Mouse (Mus musculus) layer of hippocampus, adult 9-10 months (tissue): ENCODE results near the gene Sprr1a.
"Not testable (repeated sequence)": the region's sequence is repeated elsewhere in the genome, so short reads cannot be mapped to it uniquely, and the experiment has no call there.

Experiments used
- DNase-seq: peaks from one replicate; pipeline ENCODE4 v3.0.0; 2022; ENCODE audit warnings: low spot score

The Sprr1a gene

GRCm38 (mm10) chr3:92485863-92486262 lies at the start of gene Sprr1a:
TSS of gene Sprr1a (minus strand) at chr3:92485895.
- DNase-seq: no peak

- DNase-seq: no peak
Observed at GRCm38 (mm10) chr3:92534411-92534810, 48.7 kb upstream of the Sprr1a start, which contains the start of gene 2310046K23Rik. TSS of gene 2310046K23Rik (minus strand) at chr3:92534511.

GRCm38 (mm10) chr3:92512325-92512724 lies 26.6 kb upstream of the Sprr1a start:
- no peak for DNase-seq

- DNase-seq: no peak
Observed at GRCm38 (mm10) chr3:92510786-92511185, 25.1 kb upstream of the Sprr1a start.

GRCm38 (mm10) chr3:92508185-92508584 lies 22.5 kb upstream of the Sprr1a start:
- DNase-seq: no peak

- DNase-seq: no peak
Observed at GRCm38 (mm10) chr3:92503528-92503927, 17.8 kb upstream of the Sprr1a start.

GRCm38 (mm10) chr3:92500393-92500792 lies 14.7 kb upstream of the Sprr1a start, which contains the start of gene Sprr4:
TSS of gene Sprr4 (minus strand) at chr3:92500493.
- no peak for DNase-seq

- not testable (repeated sequence) for DNase-seq
Observed at GRCm38 (mm10) chr3:92490262-92490661, 4.6 kb upstream of the Sprr1a start.

- DNase-seq: no peak
Observed at GRCm38 (mm10) chr3:92486307-92486706, 612 bp upstream of the Sprr1a start.

- not testable (repeated sequence) for DNase-seq
Observed at GRCm38 (mm10) chr3:92481249-92481648, 4.4 kb downstream of the Sprr1a start.

GRCm38 (mm10) chr3:92470111-92470510 lies 15.6 kb downstream of the Sprr1a start:
- DNase-seq: no peak

GRCm38 (mm10) chr3:92467424-92467823 lies 18.3 kb downstream of the Sprr1a start:
- no peak for DNase-seq

- DNase-seq: no peak
Observed at GRCm38 (mm10) chr3:92466576-92466975, 19.1 kb downstream of the Sprr1a start.

GRCm38 (mm10) chr3:92458620-92459019 lies 27.1 kb downstream of the Sprr1a start, which contains the start of gene Sprr3:
TSS of gene Sprr3 (minus strand) at chr3:92458720.
- no peak for DNase-seq

- DNase-seq: no peak
Observed at GRCm38 (mm10) chr3:92455151-92455550, 30.5 kb downstream of the Sprr1a start.

GRCm38 (mm10) chr3:92440177-92440576 lies 45.5 kb downstream of the Sprr1a start:
- no peak for DNase-seq

- DNase-seq: no peak
Observed at GRCm38 (mm10) chr3:92438689-92439088, 47.0 kb downstream of the Sprr1a start, which contains the start of gene Sprr1b. TSS of gene Sprr1b (minus strand) at chr3:92438789.
